Mouse (Mus musculus): ENCODE data around the gene Pnrc2. TPM values are rescaled to one million over a fixed set of nuclear protein-coding genes. Genes with fewer than 3 reads are reported as not detected.
A peak's percentile ranks its signal among the peaks of the same experiment; 100 is the strongest.

Pnrc2 gene
- polyA plus RNA-seq, 1 experiment from 2014 or later, result 114 TPM

DNA sequence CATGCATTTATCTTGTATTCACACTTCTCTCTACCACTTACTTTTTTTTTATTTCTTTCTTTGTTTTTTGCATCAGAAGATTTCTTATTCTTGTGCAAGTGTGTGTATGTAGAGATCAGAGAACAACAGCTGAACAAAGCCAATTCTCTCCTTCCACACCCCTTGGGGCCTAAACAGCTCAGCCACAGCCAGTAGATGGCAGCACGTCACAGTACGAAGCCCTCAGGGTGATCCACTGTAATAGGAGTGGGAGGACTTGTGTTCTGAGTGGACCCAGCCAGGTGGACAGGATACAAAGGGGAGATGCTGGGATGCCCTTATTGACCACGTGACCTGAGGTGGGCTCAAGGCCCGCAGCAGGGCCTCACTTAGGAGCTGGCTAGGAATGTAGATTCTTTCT lies 16.2 kb upstream of the Pnrc2 start:
- H3K9me3 ChIP-seq, result no peaks in the 10 kb centered on the region
- peak; percentile 64 for ATAC-seq (ENCODE audit: extremely low read depth, insufficient number of reproducible peaks, low FRiP score, low TSS enrichment)
- no peak overlapping the region for H3K4me3 ChIP-seq
- no peaks in the 10 kb centered on the region for H3K27me3 ChIP-seq (replicated peaks)
- no peak overlapping the region for H3K9ac ChIP-seq
- no peaks in the 10 kb centered on the region for H3K36me3 ChIP-seq
- 5% methylated on average over 4 of the region's 4 CpGs for WGBS
- no peak overlapping the region for H3K4me2 ChIP-seq
- no peak overlapping the region for H3K27ac ChIP-seq (replicated peaks)
- H3K4me1 ChIP-seq, result peaks cover 2% of the 10 kb centered on the region

GRCm38 (mm10) chr4:135889146-135889883 lies 15.7 kb upstream of the Pnrc2 start:
- no peak overlapping the region for H3K4me3 ChIP-seq
- WGBS, result 69% methylated on average over 7 of the region's 7 CpGs
- ATAC-seq (ENCODE audit: extremely low read depth, insufficient number of reproducible peaks, low FRiP score, low TSS enrichment), result no peak
- H3K27ac ChIP-seq (replicated peaks), result no peak overlapping the region
- H3K4me2 ChIP-seq, result no peak overlapping the region
- H3K9me3 ChIP-seq, result no peaks in the 10 kb centered on the region
- peaks cover under 1% of the 10 kb centered on the region; the same call in 1 of the 2 replicates for H3K4me1 ChIP-seq
- no peak overlapping the region for H3K9ac ChIP-seq
- H3K36me3 ChIP-seq, result no peaks in the 10 kb centered on the region
- no peaks in the 10 kb centered on the region for H3K27me3 ChIP-seq (replicated peaks)

- 84% methylated on average over 24 of the region's 24 CpGs for whole genome bisulfite sequencing
- no peaks in the 10 kb centered on the region for H3K9me3 ChIP-seq
- peaks cover 8% of the 10 kb centered on the region for H3K4me1 ChIP-seq
- H3K4me2 ChIP-seq, result no peak overlapping the region
- ATAC-seq (ENCODE audit: extremely low read depth, insufficient number of reproducible peaks, low FRiP score, low TSS enrichment), result no peak
- H3K4me3 ChIP-seq, result no peak overlapping the region
- H3K27me3 ChIP-seq (replicated peaks), result no peaks in the 10 kb centered on the region
- no peaks in the 10 kb centered on the region for H3K36me3 ChIP-seq
- H3K9ac ChIP-seq, result no peak overlapping the region
- no peak overlapping the region for H3K27ac ChIP-seq (replicated peaks)
Observed at GRCm38 (mm10) chr4:135888448-135889057, 14.9 kb upstream of the Pnrc2 start.

GRCm38 (mm10) chr4:135886184-135886583 lies 12.5 kb upstream of the Pnrc2 start:
- Histone ChIP-seq H3K27me3 (replicated peaks) (no peaks in the 10 kb centered on the region), H3K4me2 (no peak overlapping the region), H3K9me3 (no peaks in the 10 kb centered on the region), H3K27ac (replicated peaks) (no peak overlapping the region), H3K4me3 (no peak overlapping the region), H3K4me1 (peaks cover 13% of the 10 kb centered on the region), H3K9ac (no peak overlapping the region), H3K36me3 (no peaks in the 10 kb centered on the region)
- 60% methylated on average over 4 of the region's 4 CpGs for WGBS
- ATAC-seq (ENCODE audit: extremely low read depth, insufficient number of reproducible peaks, low FRiP score, low TSS enrichment), result no peak

- H3K4me2 ChIP-seq, result no peak overlapping the region
- H3K9ac ChIP-seq, result no peak overlapping the region
- H3K9me3 ChIP-seq, result no peaks in the 10 kb centered on the region
- peaks cover 13% of the 10 kb centered on the region for H3K4me1 ChIP-seq
- H3K27me3 ChIP-seq (replicated peaks), result no peaks in the 10 kb centered on the region
- no peak overlapping the region for H3K27ac ChIP-seq (replicated peaks)
- ATAC-seq (ENCODE audit: extremely low read depth, insufficient number of reproducible peaks, low FRiP score, low TSS enrichment), result no peak
- 87% methylated on average over 12 of the region's 12 CpGs for WGBS
- H3K4me3 ChIP-seq, result no peak overlapping the region
- no peaks in the 10 kb centered on the region for H3K36me3 ChIP-seq
Observed at GRCm38 (mm10) chr4:135885676-135886075, 12.0 kb upstream of the Pnrc2 start.

DNA sequence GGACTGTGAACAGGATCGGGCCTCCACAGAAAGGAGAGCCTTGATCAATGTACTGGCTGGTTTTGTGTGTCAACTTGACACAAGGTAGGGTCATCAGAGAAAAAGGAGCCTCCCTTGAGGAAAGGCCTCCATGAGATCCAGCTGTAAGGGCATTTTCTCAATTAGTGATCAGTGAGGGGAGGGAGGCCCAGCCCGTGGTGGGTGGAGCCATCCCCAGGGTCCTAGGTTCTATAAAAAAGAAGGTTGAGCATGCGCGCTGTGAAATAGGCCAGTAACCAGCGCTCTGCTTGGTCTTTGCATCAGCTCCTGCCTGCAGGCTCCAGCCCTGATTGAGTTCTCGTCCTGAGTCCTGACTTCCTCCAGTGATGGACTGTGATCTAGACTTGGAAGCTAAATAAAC lies 10.9 kb upstream of the Pnrc2 start:
- ATAC-seq (ENCODE audit: extremely low read depth, insufficient number of reproducible peaks, low FRiP score, low TSS enrichment), result no peak
- H3K9ac ChIP-seq, result no peak overlapping the region
- peaks cover 13% of the 10 kb centered on the region for H3K4me1 ChIP-seq
- H3K27me3 ChIP-seq (replicated peaks), result no peaks in the 10 kb centered on the region
- no peaks in the 10 kb centered on the region for H3K9me3 ChIP-seq
- 73% methylated on average over 6 of the region's 6 CpGs for WGBS
- H3K4me2 ChIP-seq, result no peak overlapping the region
- no peaks in the 10 kb centered on the region for H3K36me3 ChIP-seq
- H3K27ac ChIP-seq (replicated peaks), result no peak overlapping the region
- no peak overlapping the region for H3K4me3 ChIP-seq

DNA sequence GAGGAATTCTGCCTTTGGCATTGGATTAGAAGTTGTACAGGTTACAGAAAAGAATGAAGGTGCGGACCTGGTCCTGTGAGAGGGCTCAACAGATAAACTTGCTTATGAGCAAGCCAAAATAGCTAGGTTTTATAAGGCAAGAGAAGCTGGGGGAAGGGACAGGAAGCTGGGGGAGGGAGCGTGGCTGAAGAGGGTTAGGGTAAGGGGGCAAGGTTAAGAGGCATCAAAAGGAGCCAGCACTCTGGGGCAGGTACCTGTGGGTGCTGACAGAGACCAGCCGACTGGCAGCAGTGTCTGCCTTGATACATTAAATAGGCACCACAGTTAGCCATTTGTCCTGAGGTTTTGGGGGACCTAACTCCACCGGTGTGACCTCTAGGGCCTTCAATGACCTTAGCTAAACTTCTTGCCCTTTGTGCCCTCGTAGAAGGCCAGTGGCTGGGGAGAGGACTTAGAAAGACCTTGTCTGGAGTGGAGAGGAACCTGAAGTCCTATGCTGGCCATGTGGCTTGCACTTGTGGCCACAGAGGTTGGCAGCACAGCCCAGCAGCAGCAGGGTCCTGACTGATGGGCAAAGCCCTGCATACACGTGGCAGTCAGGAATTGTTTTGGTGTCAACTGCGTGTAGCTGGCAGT lies 10.3 kb upstream of the Pnrc2 start:
- no peak overlapping the region for H3K4me2 ChIP-seq
- H3K27ac ChIP-seq (replicated peaks), result no peak overlapping the region
- peaks cover 13% of the 10 kb centered on the region for H3K4me1 ChIP-seq
- 0 out of 2 replicates have a peak overlapping the region, but pooled peaks have one; percentile 8 for H3K9ac ChIP-seq
- H3K27me3 ChIP-seq (replicated peaks), result no peaks in the 10 kb centered on the region
- H3K36me3 ChIP-seq, result no peaks in the 10 kb centered on the region
- WGBS, result 47% methylated on average over 7 of the region's 7 CpGs
- ATAC-seq (ENCODE audit: extremely low read depth, insufficient number of reproducible peaks, low FRiP score, low TSS enrichment), result no peak
- H3K4me3 ChIP-seq, result no peak overlapping the region
- H3K9me3 ChIP-seq, result no peaks in the 10 kb centered on the region

- H3K27ac ChIP-seq (replicated peaks), result peak overlapping the region; percentile 21; the same call in 1 of the 2 replicates
- no peak overlapping the region for H3K4me2 ChIP-seq
- 0 out of 2 replicates have a peak overlapping the region, but pooled peaks have one; percentile 8 for H3K9ac ChIP-seq
- no peaks in the 10 kb centered on the region for H3K27me3 ChIP-seq (replicated peaks)
- H3K36me3 ChIP-seq, result no peaks in the 10 kb centered on the region
- H3K9me3 ChIP-seq, result no peaks in the 10 kb centered on the region
- ATAC-seq (ENCODE audit: extremely low read depth, insufficient number of reproducible peaks, low FRiP score, low TSS enrichment), result no peak
- WGBS, result 36% methylated on average over 10 of the region's 10 CpGs
- H3K4me3 ChIP-seq, result no peak overlapping the region
- peaks cover 13% of the 10 kb centered on the region for H3K4me1 ChIP-seq
Observed at GRCm38 (mm10) chr4:135883401-135883851, 9.8 kb upstream of the Pnrc2 start.

GRCm38 (mm10) chr4:135882023-135882422 lies 8.4 kb upstream of the Pnrc2 start:
- no peak overlapping the region for H3K4me2 ChIP-seq
- no peaks in the 10 kb centered on the region for H3K36me3 ChIP-seq
- H3K4me3 ChIP-seq, result no peak overlapping the region
- H3K4me1 ChIP-seq, result peaks cover 15% of the 10 kb centered on the region
- no peaks in the 10 kb centered on the region for H3K27me3 ChIP-seq (replicated peaks)
- H3K27ac ChIP-seq (replicated peaks), result no peak overlapping the region
- H3K9ac ChIP-seq, result no peak overlapping the region
- 69% methylated on average over 6 of the region's 6 CpGs for WGBS
- H3K9me3 ChIP-seq, result no peaks in the 10 kb centered on the region
- no peak for ATAC-seq (ENCODE audit: extremely low read depth, insufficient number of reproducible peaks, low FRiP score, low TSS enrichment)

GRCm38 (mm10) chr4:135880576-135880975 lies 6.9 kb upstream of the Pnrc2 start:
- Histone ChIP-seq H3K9ac (no peak overlapping the region), H3K9me3 (no peaks in the 10 kb centered on the region), H3K4me1 (peaks cover 29% of the 10 kb centered on the region), H3K27ac (replicated peaks) (no peak overlapping the region), H3K4me3 (no peak overlapping the region), H3K36me3 (no peaks in the 10 kb centered on the region), H3K4me2 (no peak overlapping the region), H3K27me3 (replicated peaks) (no peaks in the 10 kb centered on the region)
- 79% methylated on average over 10 of the region's 10 CpGs for WGBS
- ATAC-seq (ENCODE audit: extremely low read depth, insufficient number of reproducible peaks, low FRiP score, low TSS enrichment), result no peak

DNA sequence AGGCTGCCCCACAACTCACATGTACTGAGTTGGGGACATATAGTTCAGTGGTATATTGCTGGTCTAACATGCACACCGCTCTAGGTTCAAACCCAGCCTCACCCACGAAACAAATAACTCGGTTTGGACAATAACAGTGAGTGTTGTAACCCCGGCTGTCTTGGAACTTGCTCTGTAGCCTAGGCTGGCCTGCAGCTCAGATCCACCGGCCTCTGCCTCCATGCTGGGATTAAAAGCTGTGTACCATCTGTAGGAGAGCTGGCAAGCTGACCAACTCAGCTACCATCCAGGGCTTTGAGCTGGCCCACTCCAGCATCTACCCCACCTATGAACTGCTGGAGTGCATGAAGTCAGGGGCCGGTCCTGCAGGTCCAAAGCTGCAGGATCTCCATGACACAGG lies 6.4 kb upstream of the Pnrc2 start:
- Histone ChIP-seq H3K4me2 (no peak overlapping the region), H3K4me1 (peaks cover 35% of the 10 kb centered on the region), H3K9ac (no peak overlapping the region), H3K36me3 (no peaks in the 10 kb centered on the region), H3K27ac (replicated peaks) (no peak overlapping the region), H3K9me3 (no peaks in the 10 kb centered on the region), H3K27me3 (replicated peaks) (no peaks in the 10 kb centered on the region), H3K4me3 (no peak overlapping the region)
- no peak for ATAC-seq (ENCODE audit: extremely low read depth, insufficient number of reproducible peaks, low FRiP score, low TSS enrichment)
- 86% methylated on average over 6 of the region's 6 CpGs for WGBS
